Mouse (Mus musculus): ENCODE measurements around the gene Fap.

Gene Fap

DNA sequence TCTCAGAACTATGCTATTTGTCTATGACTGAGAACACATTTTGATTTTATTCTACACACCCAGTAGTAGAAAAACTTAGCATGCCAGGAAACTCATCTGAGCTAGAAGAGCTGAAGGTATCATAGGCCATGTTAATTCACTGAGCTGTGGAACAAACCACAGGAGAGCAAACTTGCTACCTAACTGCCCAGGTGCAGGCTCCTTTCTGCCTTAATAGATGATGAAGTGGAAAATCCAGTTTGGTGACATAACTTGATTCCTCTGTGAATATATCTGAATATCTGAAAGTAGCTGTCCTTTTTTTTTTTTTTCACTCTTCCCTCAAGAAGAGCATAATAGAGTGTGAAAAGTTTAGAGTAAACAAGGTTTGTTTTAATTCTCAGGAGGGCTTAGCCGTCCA is 42.8 kb downstream of the Fap start:
- no peak for DNase-seq (ENCODE audit: low spot score in 2 of 2)

GRCm38 (mm10) chr2:62526399-62526798 is 47.5 kb downstream of the Fap start:
- no peak for DNase-seq (ENCODE audit: low spot score in 2 of 2)

DNA sequence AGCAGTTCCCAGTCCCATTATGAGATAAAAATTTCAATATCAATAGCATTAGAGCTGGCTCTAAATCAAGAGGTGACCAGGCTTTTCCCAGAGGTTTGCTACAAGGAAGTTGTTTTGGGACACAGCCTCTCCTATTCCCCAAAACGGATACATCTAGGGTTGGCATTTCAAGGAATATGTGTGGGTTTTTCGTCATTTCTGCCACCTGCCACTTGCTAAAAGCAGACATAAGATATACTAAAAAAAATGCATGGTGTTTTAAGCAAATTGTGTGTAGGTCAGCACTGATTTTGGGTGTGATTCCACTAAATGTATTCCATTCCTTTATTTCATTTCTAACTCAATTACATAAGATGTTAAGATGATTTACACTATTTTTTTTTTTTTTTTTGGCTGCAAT is 56.1 kb downstream of the Fap start:
- DNase-seq (ENCODE audit: low spot score in 2 of 2): no peak

DNA sequence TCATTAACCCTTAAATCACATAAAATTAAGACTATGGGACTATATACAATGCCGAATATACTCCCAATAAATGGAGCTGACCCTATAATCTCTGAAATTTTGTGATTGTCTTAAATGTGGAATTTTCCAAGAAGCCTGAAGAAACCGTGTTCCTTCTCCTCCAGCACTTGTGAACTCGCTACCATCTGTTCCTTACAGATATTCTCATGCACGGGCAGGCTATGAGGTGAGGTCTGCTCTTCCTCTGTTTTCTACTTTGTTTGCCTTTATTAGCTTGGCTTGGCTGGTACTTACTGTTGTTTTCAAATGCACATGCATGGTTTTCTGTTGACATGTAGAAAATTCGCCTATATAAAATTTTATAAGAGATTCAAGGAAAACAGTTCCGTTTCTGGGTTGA is 59.4 kb downstream of the Fap start:
- DNase-seq (ENCODE audit: low spot score in 2 of 2): no peak

GRCm38 (mm10) chr2:62513477-62513876 is 60.4 kb downstream of the Fap start:
- no peak for DNase-seq (ENCODE audit: low spot score in 2 of 2)

DNA sequence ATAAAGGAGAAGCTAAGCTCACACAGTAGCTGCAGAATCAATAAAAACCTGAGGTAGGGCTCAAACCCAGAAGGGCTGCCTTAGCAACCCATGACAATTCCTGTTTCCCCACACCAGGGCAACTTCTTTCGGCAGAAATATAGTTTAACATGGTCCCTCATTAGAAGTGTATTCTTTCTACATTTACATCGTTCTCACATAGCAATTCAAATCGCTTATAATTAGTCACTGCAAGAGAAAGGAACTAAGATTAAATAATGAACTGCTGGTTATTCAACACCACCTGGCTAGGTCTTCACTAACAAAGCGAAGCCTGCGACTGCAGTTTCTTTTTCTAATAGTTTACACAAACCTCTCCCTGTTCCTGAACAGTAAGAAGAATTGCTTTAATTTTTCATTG is 66.7 kb downstream of the Fap start:
- DNase-seq (ENCODE audit: low spot score in 2 of 2): no peak

- DNase-seq (ENCODE audit: low spot score in 2 of 2): no peak
These were observed 67.4 kb downstream of the Fap start for GRCm38 (mm10) chr2:62506441-62506840.

- no peak for DNase-seq (ENCODE audit: low spot score in 2 of 2)
These were observed 69.5 kb downstream of the Fap start for GRCm38 (mm10) chr2:62504269-62504796.

DNA sequence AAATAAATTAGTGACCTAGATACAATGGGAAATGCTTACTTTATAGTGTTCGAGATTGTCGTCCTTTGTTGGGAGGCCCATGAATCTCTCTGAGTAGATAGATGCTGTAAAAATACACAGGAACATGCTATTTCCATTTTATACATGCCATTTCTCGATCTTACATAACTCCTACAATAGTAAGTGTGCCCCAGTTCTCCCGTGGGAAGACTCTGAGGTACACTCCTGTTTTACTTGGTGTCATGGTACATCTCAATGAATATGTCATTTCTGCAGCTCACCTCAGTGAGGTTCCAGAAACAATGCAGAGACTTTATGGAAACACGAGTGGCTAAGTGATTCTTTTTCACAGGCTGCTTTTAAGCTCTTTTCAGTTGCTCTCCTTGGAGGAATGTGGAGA is 70.5 kb downstream of the Fap start:
- no peak for DNase-seq (ENCODE audit: low spot score in 2 of 2)

DNA sequence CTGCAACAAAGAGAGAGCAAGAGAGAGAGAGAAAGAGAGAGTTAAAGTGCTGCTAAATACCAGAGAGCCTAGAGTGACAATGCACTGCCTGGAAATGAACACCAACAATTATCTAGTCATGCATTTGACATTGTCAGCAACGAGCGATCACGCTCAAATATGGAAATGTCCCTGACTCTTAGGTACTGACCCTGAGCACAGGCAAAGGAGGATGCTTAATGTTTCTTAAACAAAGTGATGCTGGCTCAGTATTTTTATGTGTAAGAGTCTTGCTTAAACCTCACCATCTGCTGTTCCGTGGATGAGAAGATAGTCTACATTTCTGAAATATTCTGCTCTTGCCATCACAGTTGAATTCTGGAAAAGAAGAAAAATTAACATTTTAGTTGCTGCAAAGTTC is 71.4 kb downstream of the Fap start:
- DNase-seq (ENCODE audit: low spot score in 2 of 2): no peak

GRCm38 (mm10) chr2:62498821-62499220 is 75.1 kb downstream of the Fap start:
- no peak for DNase-seq (ENCODE audit: low spot score in 2 of 2)

GRCm38 (mm10) chr2:62498086-62498485 is 75.8 kb downstream of the Fap start:
- no peak for DNase-seq (ENCODE audit: low spot score in 2 of 2)

- DNase-seq (ENCODE audit: low spot score in 2 of 2): no peak
These were observed 76.4 kb downstream of the Fap start for GRCm38 (mm10) chr2:62497333-62498002.

DNA sequence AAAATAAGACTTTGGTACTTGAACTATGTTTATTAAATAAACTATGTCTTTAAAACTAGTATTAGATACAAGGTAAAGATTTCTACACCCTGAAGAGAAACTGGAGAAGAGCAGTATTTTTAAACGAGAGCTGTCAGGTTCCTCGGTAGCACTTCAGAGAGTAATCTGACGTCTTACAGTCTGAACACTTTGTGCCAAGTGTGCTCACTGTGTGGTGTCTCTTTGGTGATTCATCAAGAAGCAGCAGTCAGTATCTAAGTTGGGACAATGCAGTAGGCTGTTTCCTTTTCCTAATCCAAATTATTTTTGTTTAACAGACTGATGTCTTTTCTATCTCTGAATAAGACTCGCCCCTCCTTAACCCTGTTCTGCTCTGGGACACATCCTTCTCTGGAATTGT is 78.5 kb downstream of the Fap start:
- no peak for DNase-seq (ENCODE audit: low spot score in 2 of 2)

DNA sequence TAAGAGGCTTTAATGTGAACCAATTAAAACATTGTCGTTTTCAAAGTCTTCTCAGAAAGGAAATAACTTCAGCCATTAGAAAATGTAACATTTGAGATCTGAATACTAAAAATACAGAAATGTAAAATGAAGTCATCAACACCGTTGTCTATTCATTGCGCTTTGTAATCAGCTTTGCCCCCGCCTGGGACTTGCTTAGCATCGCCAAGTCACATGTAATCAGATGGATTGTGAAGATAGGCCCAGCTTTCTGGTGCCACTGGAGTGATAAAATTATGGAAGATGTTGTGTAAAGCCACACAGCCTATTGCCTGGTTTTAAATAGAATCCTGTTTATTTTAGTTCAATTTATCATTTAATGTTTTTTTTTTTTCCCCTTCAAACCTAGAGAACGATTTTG is 84.0 kb downstream of the Fap start:
- no peak for DNase-seq (ENCODE audit: low spot score in 2 of 2)

GRCm38 (mm10) chr2:62484906-62485305 is 89.0 kb downstream of the Fap start:
- no peak for DNase-seq (ENCODE audit: low spot score in 2 of 2)

DNA sequence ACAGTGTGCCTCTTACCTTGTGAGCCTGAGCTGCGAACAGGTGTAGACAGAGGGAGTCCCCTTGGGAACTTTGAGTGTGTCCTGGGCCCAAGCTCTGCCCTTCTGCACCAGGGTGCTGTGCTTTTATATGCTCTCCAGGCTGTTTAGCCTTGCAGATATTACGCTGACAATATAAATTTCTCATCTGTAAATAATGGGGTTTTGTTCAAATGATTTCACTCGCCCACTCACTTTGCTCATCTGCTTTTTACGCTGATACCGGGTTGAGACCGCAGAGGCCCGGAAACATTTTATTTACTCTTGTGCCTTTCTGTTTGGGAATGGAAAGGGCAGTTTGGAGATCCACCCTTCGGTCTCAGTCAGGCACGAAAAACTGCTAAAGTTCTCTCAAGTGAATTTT is 90.3 kb downstream of the Fap start, which contains the start of gene Gcg:
Gene Gcg, minus strand, starts transcription at position 101 of the 400 bp plus-strand sequence.
- no peak for DNase-seq (ENCODE audit: low spot score in 2 of 2)

DNA sequence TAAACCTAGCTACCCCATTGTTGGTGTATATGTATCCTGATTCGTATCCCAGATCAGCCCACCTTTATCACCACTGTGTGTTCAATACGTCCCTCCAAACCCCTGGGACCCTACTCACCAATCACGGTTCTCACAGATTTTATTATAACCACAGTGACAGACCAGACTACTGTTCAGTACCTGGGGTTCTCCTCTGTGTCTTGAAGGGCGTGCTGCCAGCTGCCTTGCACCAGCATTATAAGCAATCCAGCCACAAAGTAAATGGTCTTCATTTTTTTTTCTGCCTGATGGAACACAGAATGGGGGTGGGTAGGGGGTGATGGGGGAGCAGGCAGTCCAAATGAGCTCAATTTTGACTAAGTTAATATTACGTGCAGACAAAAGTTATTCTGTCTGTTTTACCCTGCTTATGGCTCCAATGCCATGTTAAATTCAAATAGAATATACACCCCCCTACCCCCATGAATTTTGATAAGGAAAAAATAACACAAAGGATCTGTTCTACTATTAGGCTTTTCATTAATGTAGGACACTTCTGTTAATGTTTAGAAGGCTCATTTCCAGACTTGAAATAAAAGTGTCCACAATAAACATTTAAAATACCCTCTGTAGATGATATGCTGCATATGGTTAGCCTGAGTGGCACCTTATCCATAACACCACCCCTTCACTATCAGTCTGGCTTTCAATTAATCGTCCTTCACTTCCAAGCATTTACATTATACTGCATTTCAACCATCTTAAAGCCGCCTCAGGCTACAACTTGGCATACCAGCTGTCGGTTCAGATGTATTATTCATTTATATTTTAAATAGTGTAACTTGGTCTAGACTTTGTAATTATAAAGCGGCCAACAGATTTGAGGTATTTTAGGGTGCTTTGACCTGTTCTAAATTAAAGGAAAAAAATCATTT is 93.3 kb downstream of the Fap start:
- no peak for DNase-seq (ENCODE audit: low spot score in 2 of 2)

- no peak for DNase-seq (ENCODE audit: low spot score in 2 of 2)
These were observed 104.3 kb downstream of the Fap start for GRCm38 (mm10) chr2:62469551-62469950.

- DNase-seq (ENCODE audit: low spot score in 2 of 2): no peak
These were observed 110.6 kb downstream of the Fap start for GRCm38 (mm10) chr2:62463287-62463686.

GRCm38 (mm10) chr2:62462174-62462573 is 111.7 kb downstream of the Fap start:
- DNase-seq (ENCODE audit: low spot score in 2 of 2): no peak

GRCm38 (mm10) chr2:62460815-62461450 is 112.9 kb downstream of the Fap start:
- DNase-seq (ENCODE audit: low spot score in 2 of 2): no peak

Data from urinary bladder, adult 18-20 months (tissue).